Mouse (Mus musculus) ES-Bruce4 (cell line): ENCODE data around the gene Klk1.
A peak's percentile ranks its signal among the peaks of the same experiment; 100 is the strongest.

ENCODE experiments used
- CTCF ChIP-seq: IDR thresholded peaks from one replicate; pipeline ENCODE4 v1.8.1; 2011; ENCODE audit warnings: low read depth, low read length
- EP300 ChIP-seq: IDR thresholded peaks from 2 replicates; pipeline ENCODE4 v1.6.1; 2011; ENCODE audit warnings: low read depth, low read length; ENCODE audit not compliant: insufficient read depth
- POLR2A ChIP-seq: IDR thresholded peaks from one replicate; pipeline ENCODE4 v1.8.1; 2011; ENCODE audit warnings: low read length; ENCODE audit not compliant: insufficient read depth

DNA sequence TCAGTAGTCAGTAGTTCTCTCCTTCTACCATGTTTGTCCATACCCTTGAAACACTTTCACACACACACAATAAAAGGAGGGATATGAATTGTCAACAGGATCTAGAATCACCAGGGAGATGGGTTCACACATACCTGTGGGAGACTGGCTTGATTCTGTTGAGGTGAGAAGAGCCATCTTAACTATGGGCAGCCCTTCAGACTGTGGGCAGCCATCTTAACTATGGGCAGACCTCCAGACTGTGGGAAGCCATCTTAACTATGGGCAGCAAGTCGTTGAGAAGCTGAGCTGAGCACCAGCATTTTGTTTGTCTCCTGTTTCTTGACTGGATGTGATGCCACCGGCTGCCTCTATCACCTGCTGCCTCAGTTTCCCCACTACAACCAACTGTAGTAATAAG, 46.1 kb downstream of the Klk1 start:
- TF ChIP-seq CTCF (no peak), POLR2A (no peak), EP300 (0 out of 2 replicates have a peak, but pooled peaks have one; percentile 18)
